Mouse (Mus musculus) leukemia stem cell, adult 10-12 weeks (primary cell): ENCODE results near the gene Sh3bp4. TPM values are rescaled to one million over a fixed set of nuclear protein-coding genes. Genes with fewer than 3 reads are reported as not detected.

Source experiments
- polyA plus RNA-seq: library from polyadenylated mRNA; stranded (reverse); fragments of >175 nt; gene quantifications from 2 replicates; pipeline ENCODE4 v1.2.3, GENCODE M21; 2012; ENCODE audit warnings: low replicate concordance

Gene Sh3bp4
- 1.6 and 5.4 TPM in 2 replicates for polyA plus RNA-seq

GRCm38 (mm10) chr1:89070103-89070700 lies at the start of gene Sh3bp4:
TSS of gene Sh3bp4 (plus strand) at chr1:89070415.

